Mouse (Mus musculus): ENCODE measurements around the gene Trim29. TPM values are rescaled to one million over a fixed set of nuclear protein-coding genes. Genes with fewer than 3 reads are reported as not detected.

The Trim29 gene
- polyA plus RNA-seq, 1 experiment from 2014 or later: 0.13 TPM

- WGBS (ENCODE audit: missing documents): 66% methylated on average over 19 of the region's 21 CpGs
- Histone ChIP-seq H3K36me3 (ENCODE audit: inconsistent target) (no peaks in the 10 kb centered on the region), H3K27ac (no peak overlapping the region), H3K79me2 (ENCODE audit: inconsistent target) (no peaks in the 10 kb centered on the region), H3K4me3 (ENCODE audit: inconsistent target) (no peak overlapping the region)
Observed at GRCm38 (mm10) chr9:43327182-43328129, 16.8 kb downstream of the Trim29 start.

DNA sequence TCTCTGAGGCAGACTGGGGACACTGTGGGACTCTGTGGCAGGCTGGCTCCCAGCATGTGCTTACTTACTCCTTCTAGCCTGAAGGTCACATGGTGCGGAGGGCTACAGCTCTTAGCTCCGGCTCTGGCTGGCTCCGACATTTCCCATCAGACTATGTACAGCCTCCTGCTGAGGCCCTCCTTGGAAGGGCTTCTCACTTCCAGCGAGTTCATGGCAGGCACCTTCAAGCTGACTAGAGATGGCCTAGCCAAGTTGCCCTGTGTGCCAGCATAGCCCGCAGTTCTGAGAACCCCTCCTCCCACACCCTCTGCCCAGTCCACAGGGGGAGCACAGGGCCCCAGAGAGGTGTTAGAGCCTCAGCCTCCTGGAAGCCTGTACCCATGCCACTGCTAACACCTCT, 19.8 kb downstream of the Trim29 start:
- H3K79me2 ChIP-seq (ENCODE audit: inconsistent target): no peaks in the 10 kb centered on the region
- H3K36me3 ChIP-seq (ENCODE audit: inconsistent target): no peaks in the 10 kb centered on the region
- WGBS (ENCODE audit: missing documents): 93% methylated on average over 5 of the region's 5 CpGs
- no peak overlapping the region for H3K4me3 ChIP-seq (ENCODE audit: inconsistent target)
- no peak overlapping the region for H3K27ac ChIP-seq

- no peak overlapping the region for H3K4me3 ChIP-seq (ENCODE audit: inconsistent target)
- no peaks in the 10 kb centered on the region for H3K36me3 ChIP-seq (ENCODE audit: inconsistent target)
- 92% methylated on average over 8 of the region's 8 CpGs for WGBS (ENCODE audit: missing documents)
- no peaks in the 10 kb centered on the region for H3K79me2 ChIP-seq (ENCODE audit: inconsistent target)
- no peak overlapping the region for H3K27ac ChIP-seq
Observed at GRCm38 (mm10) chr9:43331476-43332471, 21.1 kb downstream of the Trim29 start.

DNA sequence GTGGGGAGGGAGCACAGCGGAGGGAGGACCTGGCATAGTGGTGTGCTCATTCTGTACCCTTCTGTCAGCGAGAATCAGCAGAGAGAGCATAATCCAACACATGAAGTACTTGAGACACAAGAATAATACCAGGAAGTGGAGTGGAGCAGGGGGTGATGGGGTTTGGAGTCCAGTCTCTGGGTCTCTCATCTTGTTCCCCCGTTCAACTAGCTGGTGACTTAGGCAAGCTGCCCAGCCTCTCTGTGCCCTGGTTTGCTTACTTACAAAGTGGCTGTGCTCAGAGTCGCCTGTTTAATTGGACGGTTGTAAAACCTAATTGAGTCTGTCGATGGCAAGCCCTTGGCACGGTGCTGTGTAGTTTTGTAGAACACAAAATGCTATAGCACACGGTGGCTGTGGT, 23.8 kb downstream of the Trim29 start:
- no peaks in the 10 kb centered on the region for H3K36me3 ChIP-seq (ENCODE audit: inconsistent target)
- WGBS (ENCODE audit: missing documents): 57% methylated on average over 8 of the region's 8 CpGs
- H3K4me3 ChIP-seq (ENCODE audit: inconsistent target): no peak overlapping the region
- no peaks in the 10 kb centered on the region for H3K79me2 ChIP-seq (ENCODE audit: inconsistent target)
- H3K27ac ChIP-seq: no peak overlapping the region

DNA sequence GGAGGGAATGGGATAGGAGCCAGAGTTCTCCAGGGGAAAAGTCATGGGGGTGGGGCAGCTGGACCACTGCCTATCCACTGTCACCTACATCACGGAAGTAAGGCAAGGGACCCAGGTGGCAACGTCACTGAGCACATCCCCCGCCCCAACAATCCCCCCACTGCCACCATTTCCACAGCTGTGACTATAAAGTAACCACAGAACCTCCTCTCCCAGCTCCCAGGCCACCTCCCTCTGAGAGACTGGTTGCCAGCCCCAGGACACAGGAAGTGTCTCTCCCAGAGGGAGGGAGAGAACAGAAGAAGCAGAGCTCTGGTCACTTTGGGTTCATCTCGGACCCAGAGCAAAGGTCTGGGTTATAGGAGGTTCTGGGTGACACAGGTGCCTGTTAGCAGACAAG, 27.0 kb downstream of the Trim29 start:
- 63% methylated on average over 4 of the region's 4 CpGs for WGBS (ENCODE audit: missing documents)
- H3K4me3 ChIP-seq (ENCODE audit: inconsistent target): no peak overlapping the region
- H3K36me3 ChIP-seq (ENCODE audit: inconsistent target): no peaks in the 10 kb centered on the region
- H3K27ac ChIP-seq: no peak overlapping the region
- no peaks in the 10 kb centered on the region for H3K79me2 ChIP-seq (ENCODE audit: inconsistent target)

DNA sequence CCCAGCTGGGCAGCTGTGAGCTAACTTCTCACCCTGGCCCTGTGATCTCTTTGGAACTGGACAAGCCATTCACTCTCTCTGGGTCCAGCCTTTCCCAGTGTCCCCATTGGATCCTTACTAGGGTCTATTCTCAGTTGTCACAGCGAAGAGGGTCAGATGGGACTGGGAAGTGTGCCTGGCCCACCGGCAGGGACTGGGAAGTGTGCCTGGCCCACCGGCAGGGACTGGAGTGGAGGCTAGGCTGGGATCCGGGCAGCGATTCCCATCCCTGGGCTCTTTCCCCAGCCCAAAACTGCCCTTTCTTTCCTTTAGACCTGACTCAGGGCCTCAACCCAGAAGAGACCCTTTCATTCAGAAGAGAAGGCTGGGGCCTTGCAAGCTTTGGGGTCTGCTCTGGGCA, 27.4 kb downstream of the Trim29 start:
- H3K79me2 ChIP-seq (ENCODE audit: inconsistent target): no peaks in the 10 kb centered on the region
- no peak overlapping the region for H3K4me3 ChIP-seq (ENCODE audit: inconsistent target)
- no peaks in the 10 kb centered on the region for H3K36me3 ChIP-seq (ENCODE audit: inconsistent target)
- no peak overlapping the region for H3K27ac ChIP-seq
- 75% methylated on average over 5 of the region's 5 CpGs for WGBS (ENCODE audit: missing documents)

DNA sequence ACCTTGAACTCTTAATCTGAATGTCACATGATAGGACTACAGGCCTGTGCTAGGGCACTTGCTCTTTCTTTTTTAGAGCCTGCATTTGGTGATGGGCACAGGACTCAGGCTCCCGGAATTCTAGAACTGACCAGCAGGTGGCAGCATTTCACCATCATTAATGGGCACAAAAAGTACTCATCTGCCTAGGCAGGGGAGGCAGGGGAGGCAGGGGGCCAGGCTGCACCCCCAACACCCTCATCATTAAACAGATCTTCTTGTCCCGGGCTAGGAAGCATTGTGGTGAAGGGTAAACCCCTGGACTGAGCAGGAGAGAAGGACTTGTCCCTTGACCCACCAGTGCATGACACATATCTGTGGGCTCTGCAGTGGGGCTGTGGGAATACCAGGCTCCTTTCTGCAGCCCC, 29.0 kb downstream of the Trim29 start:
- H3K36me3 ChIP-seq (ENCODE audit: inconsistent target): no peaks in the 10 kb centered on the region
- no peaks in the 10 kb centered on the region for H3K79me2 ChIP-seq (ENCODE audit: inconsistent target)
- no peak overlapping the region for H3K4me3 ChIP-seq (ENCODE audit: inconsistent target)
- 0% methylated on average over 2 of the region's 2 CpGs for WGBS (ENCODE audit: missing documents)
- no peak overlapping the region for H3K27ac ChIP-seq

GRCm38 (mm10) chr9:43350089-43350488, 39.4 kb downstream of the Trim29 start:
- H3K27ac ChIP-seq: no peak overlapping the region
- no peaks in the 10 kb centered on the region for H3K36me3 ChIP-seq (ENCODE audit: inconsistent target)
- no peaks in the 10 kb centered on the region for H3K79me2 ChIP-seq (ENCODE audit: inconsistent target)
- no peak overlapping the region for H3K4me3 ChIP-seq (ENCODE audit: inconsistent target)
- 5% methylated on average over 4 of the region's 5 CpGs for WGBS (ENCODE audit: missing documents)

DNA sequence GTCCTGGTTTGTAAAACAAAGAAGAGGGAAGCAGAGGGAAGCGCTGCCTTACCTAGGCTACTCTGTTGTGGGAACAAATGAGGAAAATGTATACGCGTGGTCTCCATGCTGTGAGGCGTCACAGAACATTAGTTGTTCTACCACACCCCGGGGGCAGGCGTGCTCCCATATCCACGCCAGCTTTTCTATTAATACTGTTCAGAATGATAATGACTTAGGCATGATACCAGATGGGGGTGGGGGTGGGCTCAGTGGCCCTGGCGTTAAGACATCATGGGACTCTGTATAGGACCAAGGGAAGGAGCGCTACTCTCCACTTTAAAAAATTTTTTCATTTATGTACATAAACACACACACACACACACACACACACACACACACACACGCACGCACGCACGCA, 40.4 kb downstream of the Trim29 start:
- WGBS (ENCODE audit: missing documents): 84% methylated on average over 12 of the region's 13 CpGs
- H3K27ac ChIP-seq: no peak overlapping the region

DNA sequence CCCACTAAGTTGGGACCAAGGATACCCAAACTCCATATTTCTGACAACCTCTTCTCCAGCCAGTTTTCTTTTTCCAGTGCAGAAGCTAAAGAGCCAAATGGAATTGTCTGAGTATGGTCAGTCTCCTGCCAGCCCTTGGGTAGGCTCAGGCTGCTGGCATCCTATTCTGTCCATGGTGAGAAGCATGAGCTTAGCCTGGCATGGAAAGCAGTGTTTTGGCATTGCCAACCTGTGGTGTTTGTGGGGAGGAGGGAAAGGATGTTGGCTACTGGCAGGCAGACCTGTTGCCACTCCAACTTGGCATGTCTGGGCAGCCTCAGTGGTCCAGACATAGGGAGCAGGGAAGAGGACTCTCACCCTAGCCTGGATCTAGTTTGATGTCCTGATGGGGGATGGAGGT, 46.4 kb downstream of the Trim29 start:
- H3K36me3 ChIP-seq (ENCODE audit: inconsistent target): no peaks in the 10 kb centered on the region
- no peak overlapping the region for H3K4me3 ChIP-seq (ENCODE audit: inconsistent target)
- no peak overlapping the region for H3K27ac ChIP-seq
- H3K79me2 ChIP-seq (ENCODE audit: inconsistent target): no peaks in the 10 kb centered on the region

More for the DNA sequence above, 40.4 kb downstream of the Trim29 start:
- Histone ChIP-seq H3K36me3 (ENCODE audit: inconsistent target) (no peaks in the 10 kb centered on the region), H3K4me3 (ENCODE audit: inconsistent target) (no peak overlapping the region), H3K79me2 (ENCODE audit: inconsistent target) (no peaks in the 10 kb centered on the region)

GRCm38 (mm10) chr9:43358591-43359323, 48.1 kb downstream of the Trim29 start:
- no peak overlapping the region for H3K4me3 ChIP-seq (ENCODE audit: inconsistent target)
- H3K27ac ChIP-seq: no peak overlapping the region
- no peaks in the 10 kb centered on the region for H3K36me3 ChIP-seq (ENCODE audit: inconsistent target)
- WGBS (ENCODE audit: missing documents): 87% methylated on average over 15 of the region's 15 CpGs
- H3K79me2 ChIP-seq (ENCODE audit: inconsistent target): no peaks in the 10 kb centered on the region

GRCm38 (mm10) chr9:43368781-43369180, 58.1 kb downstream of the Trim29 start:
- H3K79me2 ChIP-seq (ENCODE audit: inconsistent target): no peaks in the 10 kb centered on the region
- no peak overlapping the region for H3K27ac ChIP-seq
- H3K4me3 ChIP-seq (ENCODE audit: inconsistent target): no peak overlapping the region
- WGBS (ENCODE audit: missing documents): 94% methylated on average over 3 of the region's 3 CpGs
- H3K36me3 ChIP-seq (ENCODE audit: inconsistent target): no peaks in the 10 kb centered on the region

GRCm38 (mm10) chr9:43383871-43384270, 73.2 kb downstream of the Trim29 start:
- WGBS (ENCODE audit: missing documents): 82% methylated on average over 4 of the region's 4 CpGs
- H3K27ac ChIP-seq: no peak overlapping the region

GRCm38 (mm10) chr9:43384400-43384799, 73.8 kb downstream of the Trim29 start:
- no peak overlapping the region for H3K4me3 ChIP-seq (ENCODE audit: inconsistent target)
- WGBS (ENCODE audit: missing documents): 75% methylated on average over 3 of the region's 3 CpGs
- H3K27ac ChIP-seq: no peak overlapping the region
- no peaks in the 10 kb centered on the region for H3K36me3 ChIP-seq (ENCODE audit: inconsistent target)
- H3K79me2 ChIP-seq (ENCODE audit: inconsistent target): no peaks in the 10 kb centered on the region

More at GRCm38 (mm10) chr9:43383871-43384270, 73.2 kb downstream of the Trim29 start:
- H3K4me3 ChIP-seq (ENCODE audit: inconsistent target): no peak overlapping the region
- no peaks in the 10 kb centered on the region for H3K36me3 ChIP-seq (ENCODE audit: inconsistent target)
- no peaks in the 10 kb centered on the region for H3K79me2 ChIP-seq (ENCODE audit: inconsistent target)
